Mouse (Mus musculus) hindbrain, embryonic 15.5 days (tissue): Measurements from ENCODE around the gene Pip4k2c. TPM values are rescaled to one million over a fixed set of nuclear protein-coding genes. Genes with fewer than 3 reads are reported as not detected.
"Not testable (repeated sequence)": the region's sequence is repeated elsewhere in the genome, so short reads cannot be mapped to it uniquely, and the experiment has no call there.

Source experiments
- ATAC-seq: fragments of 200-750 bp; cut with Nextera tagmentation; 2 replicates; pipeline ENCODE4 v1.8.0; 2017; ENCODE audit warnings: low read depth, moderate number of reproducible peaks, moderate TSS enrichment; ENCODE audit not compliant: low FRiP score
- H3K27ac ChIP-seq: fragments of 300-500 bp; sonication (generic); replicated peaks from 2 replicates; pipeline ENCODE4 v1.5.1; 2015; ENCODE audit warnings: mild to moderate bottlenecking, inconsistent platforms
- H3K27me3 ChIP-seq: fragments of 300-500 bp; sonication (generic); 2 replicates; pipeline ENCODE4 v1.6.1; 2015; ENCODE audit warnings: control low read depth, inconsistent platforms
- H3K36me3 ChIP-seq: fragments of 300-500 bp; sonication (generic); 2 replicates; pipeline ENCODE4 v1.6.1; 2015; ENCODE audit warnings: control low read depth, inconsistent platforms
- H3K4me1 ChIP-seq: fragments of 300-500 bp; sonication (generic); replicated peaks from 2 replicates; pipeline ENCODE4 v1.6.1; 2015; ENCODE audit warnings: control low read depth, inconsistent platforms
- H3K4me2 ChIP-seq: fragments of 300-500 bp; sonication (generic); 2 replicates; pipeline ENCODE4 v1.6.1; 2015; ENCODE audit warnings: moderate library complexity, mild to moderate bottlenecking, inconsistent platforms
- H3K4me3 ChIP-seq: fragments of 300-500 bp; sonication (generic); 2 replicates; pipeline ENCODE4 v1.5.1; 2015; ENCODE audit warnings: mild to moderate bottlenecking, inconsistent platforms
- H3K9ac ChIP-seq: fragments of 300-500 bp; sonication (generic); 2 replicates; pipeline ENCODE4 v1.6.1; 2015; ENCODE audit warnings: inconsistent platforms
- H3K9me3 ChIP-seq: fragments of 300-500 bp; sonication (generic); 2 replicates; pipeline ENCODE4 v1.6.1; 2016; ENCODE audit warnings: control low read depth, inconsistent platforms
- WGBS: fragments of 180-500 bp; shearing (Covaris S2); methylation state at CpG from one replicate; pipeline ENCODE4 v1.1.7; 2015; 5-methylcytosine and 5-hydroxymethylcytosine counted together
- polyA plus RNA-seq: library from polyadenylated mRNA; unstranded; fragments of >200 nt; fragmentation: Nextera tagmentation; extraction: Ambion mirVana; gene quantifications from 2 replicates; pipeline ENCODE4 v1.2.1, GENCODE M21; 2015

The Pip4k2c gene
- polyA plus RNA-seq, 1 experiment from 2014 or later = 19.6 TPM

DNA sequence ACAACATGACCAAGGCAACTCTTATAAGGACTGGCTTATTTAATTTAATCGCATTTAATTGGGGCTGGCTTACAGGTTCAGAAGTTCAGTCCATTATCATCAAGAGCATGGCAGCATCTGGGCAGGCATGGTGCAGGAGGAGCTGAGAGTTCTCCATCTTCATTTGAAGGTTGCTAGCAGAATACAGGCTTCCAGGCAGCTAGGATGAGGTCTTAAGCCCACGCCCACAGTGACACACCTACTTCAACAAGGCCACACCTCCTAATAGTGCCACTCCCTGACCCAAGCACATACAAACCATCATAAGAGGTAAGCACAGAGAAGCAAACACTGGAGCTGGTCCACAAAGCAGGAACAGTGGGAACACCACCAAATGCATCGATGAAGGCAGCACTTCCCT lies 60.2 kb downstream of the Pip4k2c start:
- not testable (repeated sequence) for H3K4me1 ChIP-seq, H3K9ac ChIP-seq, H3K27ac ChIP-seq, H3K9me3 ChIP-seq, H3K27me3 ChIP-seq, H3K36me3 ChIP-seq, ATAC-seq, H3K4me2 ChIP-seq, H3K4me3 ChIP-seq
- 91% methylated on average over 3 of the region's 3 CpGs for WGBS

- Histone ChIP-seq H3K4me2 (no peak overlapping the region), H3K9me3 (no peaks in the 10 kb centered on the region), H3K4me3 (no peak overlapping the region), H3K36me3 (no peaks in the 10 kb centered on the region), H3K9ac (no peak overlapping the region), H3K27me3 (no peaks in the 10 kb centered on the region), H3K4me1 (no peaks in the 10 kb centered on the region), H3K27ac (no peak overlapping the region)
- ATAC-seq = no peak
- 89% methylated on average over 4 of the region's 4 CpGs for WGBS
Observed at GRCm38 (mm10) chr10:127150471-127150872, 60.9 kb downstream of the Pip4k2c start.

GRCm38 (mm10) chr10:127147135-127147534 lies 64.2 kb downstream of the Pip4k2c start:
- no peaks in the 10 kb centered on the region for H3K4me1 ChIP-seq
- H3K36me3 ChIP-seq = no peaks in the 10 kb centered on the region
- H3K27me3 ChIP-seq = no peaks in the 10 kb centered on the region
- WGBS = 77% methylated on average over 6 of the region's 6 CpGs
- H3K4me2 ChIP-seq = no peak overlapping the region
- H3K9me3 ChIP-seq = no peaks in the 10 kb centered on the region
- H3K4me3 ChIP-seq = no peak overlapping the region
- no peak overlapping the region for H3K9ac ChIP-seq
- no peak overlapping the region for H3K27ac ChIP-seq
- no peak for ATAC-seq

Other genes with a start within 250 kb of the Pip4k2c start
- 19.0 and 19.4 TPM in 2 replicates for gene Ctdsp2, start 232.9 kb downstream of the Pip4k2c start, polyA plus RNA-seq
- gene Avil, start 210.9 kb downstream of the Pip4k2c start, polyA plus RNA-seq = 4.2 and 11.6 TPM in 2 replicates
- gene Tsfm, start 180.7 kb downstream of the Pip4k2c start, polyA plus RNA-seq = 61.6 and 64.7 TPM in 2 replicates
- 22.8 and 25.1 TPM in 2 replicates for gene Mettl1, start 170.2 kb downstream of the Pip4k2c start, polyA plus RNA-seq
- 0.14 and 0.22 TPM in 2 replicates for gene Eef1akmt3, start 170.1 kb downstream of the Pip4k2c start, polyA plus RNA-seq
- 0.21 and 0.26 TPM in 2 replicates for gene Cyp27b1, start 163.3 kb downstream of the Pip4k2c start, polyA plus RNA-seq
- 7.3 and 8.4 TPM in 2 replicates for gene March9, start 151.4 kb downstream of the Pip4k2c start, polyA plus RNA-seq
- gene Cdk4, start 148.1 kb downstream of the Pip4k2c start, polyA plus RNA-seq = 743 and 831 TPM in 2 replicates
- gene Tspan31, start 141.3 kb downstream of the Pip4k2c start, polyA plus RNA-seq = 120 and 123 TPM in 2 replicates
- gene Agap2, start 136.3 kb downstream of the Pip4k2c start, polyA plus RNA-seq = 4.0 and 4.9 TPM in 2 replicates
- 125 and 130 TPM in 2 replicates for gene Os9, start 90.5 kb downstream of the Pip4k2c start, polyA plus RNA-seq
- gene B4galnt1, start 46.4 kb downstream of the Pip4k2c start, polyA plus RNA-seq = 54.0 and 74.6 TPM in 2 replicates
- 0.91 and 1.0 TPM in 2 replicates for gene Slc26a10, start 30.9 kb downstream of the Pip4k2c start, polyA plus RNA-seq
- gene Arhgef25, start 21.5 kb downstream of the Pip4k2c start, polyA plus RNA-seq = 27.3 and 30.3 TPM in 2 replicates
- 240 and 266 TPM in 2 replicates for gene Dtx3, start 15.9 kb downstream of the Pip4k2c start, polyA plus RNA-seq
- 110 and 114 TPM in 2 replicates for gene Kif5a, start 51.8 kb upstream of the Pip4k2c start, polyA plus RNA-seq
- 336 and 350 TPM in 2 replicates for gene Dctn2, start 54.8 kb upstream of the Pip4k2c start, polyA plus RNA-seq
- gene Mbd6, start 77.4 kb upstream of the Pip4k2c start, polyA plus RNA-seq = 16.1 and 17.5 TPM in 2 replicates
- gene Mars, start 100.2 kb upstream of the Pip4k2c start, polyA plus RNA-seq = 115 and 118 TPM in 2 replicates
- gene Arhgap9, start 110.4 kb upstream of the Pip4k2c start, polyA plus RNA-seq = 0.86 and 1.5 TPM in 2 replicates
- gene Gli1, start 130.4 kb upstream of the Pip4k2c start, polyA plus RNA-seq = 1.6 and 2.0 TPM in 2 replicates
- gene Inhbe, start 142.8 kb upstream of the Pip4k2c start, polyA plus RNA-seq = 0.09 TPM in 1 of 2 replicates, not detected in the other
- not detected in 2 replicates for gene Inhbc, start 158.8 kb upstream of the Pip4k2c start, polyA plus RNA-seq
- gene R3hdm2, start 168.7 kb upstream of the Pip4k2c start, polyA plus RNA-seq = 38.8 and 41.9 TPM in 2 replicates